Mouse (Mus musculus): Measurements from ENCODE around the gene Igsf9.

DNA sequence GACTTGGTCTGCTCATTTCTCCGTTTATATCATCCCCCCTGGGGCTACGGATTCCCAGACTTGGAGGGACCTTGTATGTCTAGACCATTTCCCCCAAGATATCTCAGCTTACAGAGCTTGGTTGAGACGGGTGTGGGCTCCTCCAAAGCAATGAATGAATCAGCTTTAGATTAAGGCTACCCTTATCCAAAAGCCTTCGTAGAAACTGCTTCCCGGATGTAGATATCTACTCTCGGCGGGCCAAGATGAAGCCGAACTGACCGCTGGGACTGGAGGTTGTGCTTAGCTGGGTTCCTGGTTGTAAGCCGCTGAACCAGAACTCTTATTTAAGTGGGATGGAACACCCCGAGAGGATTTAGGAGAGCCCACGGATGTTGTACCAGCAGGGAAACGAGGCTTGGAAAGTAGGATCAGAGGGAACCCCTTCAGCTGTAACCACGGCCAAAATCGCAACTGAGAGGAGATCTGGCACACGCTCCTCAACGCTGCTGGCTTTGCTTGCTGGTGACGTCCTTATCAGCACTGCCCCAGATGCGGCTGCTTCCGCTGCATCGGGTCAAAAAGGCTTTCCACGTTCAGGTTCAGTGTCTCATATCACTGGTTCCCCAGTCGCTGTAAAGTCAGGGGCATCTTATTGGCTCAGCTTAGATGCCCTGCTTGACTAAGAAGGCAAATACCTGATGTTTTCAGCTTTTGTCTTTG is 44.9 kb downstream of the Igsf9 start:
- TF ChIP-seq CTCF (conservative IDR thresholded peaks at IDR 0.05; ENCODE audit: low read length), result no peak
- no peak for TF ChIP-seq POU5F1 (IDR thresholded peaks at IDR 0.05; ENCODE audit: borderline replicate concordance, low read length)
